Mouse (Mus musculus): Measurements from ENCODE around the gene Map3k6. TPM values are rescaled to one million over a fixed set of nuclear protein-coding genes. Genes with fewer than 3 reads are reported as not detected.

Gene Map3k6
- polyA plus RNA-seq, 2 experiments, result 1.5 to 2.4 TPM

DNA sequence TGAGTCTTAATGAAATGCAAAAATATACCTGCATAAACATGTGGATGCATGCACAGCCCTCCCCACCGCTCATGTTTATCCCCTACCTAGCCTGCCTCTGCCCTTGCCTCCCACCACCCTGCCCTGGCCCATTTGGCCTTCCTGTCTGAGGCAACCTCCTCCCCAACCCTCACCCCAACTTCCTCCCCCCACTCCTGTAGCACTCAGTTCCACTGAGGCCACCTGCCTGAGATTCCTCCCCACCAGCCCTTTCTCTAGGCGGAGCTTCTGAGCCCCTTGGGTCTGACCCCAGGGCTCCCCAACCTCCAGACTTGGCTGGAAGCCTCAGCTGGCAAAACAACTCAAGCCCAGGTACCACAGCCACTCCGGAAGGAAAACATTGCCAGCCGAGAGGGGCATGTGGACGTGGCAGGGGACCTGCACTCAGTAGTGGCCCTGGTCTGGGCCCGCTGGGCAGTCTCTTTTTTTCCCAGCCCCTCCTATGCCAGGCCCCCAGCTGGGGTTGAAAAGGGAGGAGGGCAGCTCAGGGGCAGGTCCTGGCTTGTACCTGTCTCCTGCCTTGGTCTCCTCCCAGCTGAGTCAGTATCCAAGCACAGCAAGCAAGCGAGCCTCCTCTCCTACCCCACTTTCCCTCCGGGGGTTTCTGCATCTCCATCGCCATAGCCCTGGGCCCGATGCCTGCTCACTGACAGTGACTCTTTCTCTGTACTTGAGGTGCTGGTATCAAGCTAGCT lies 21.2 kb downstream of the Map3k6 start:
- TF ChIP-seq CTCF (IDR thresholded peaks at IDR 0.05; ENCODE audit: low read depth) (no peak), EP300 (IDR thresholded peaks at IDR 0.05; ENCODE audit: low read depth) (no peak)
- WGBS (ENCODE audit: insufficient replicate concordance), result 47% methylated on average over 10 of the region's 10 CpGs
- no peak for DNase-seq (ENCODE audit: low read depth in 3 of 3, low spot score in 3 of 3)
- H3K27ac ChIP-seq, result no peak overlapping the region
- ATAC-seq (ENCODE audit: insufficient read depth), result no peak
- H3K4me3 ChIP-seq (ENCODE audit: insufficient read depth in 1 of 2, low read depth in 2 of 2, low read length in 2 of 2), result no peak overlapping the region
- peaks cover 3% of the 10 kb centered on the region for H3K27me3 ChIP-seq (ENCODE audit: control insufficient read depth, insufficient read depth, low read length)
- no peaks in the 10 kb centered on the region; a peak in 1 of 4 replicates for H3K4me1 ChIP-seq (replicated peaks; ENCODE audit: control insufficient read depth in 2 of 2, insufficient read depth in 2 of 2, low read length in 1 of 2)
- H3K9ac ChIP-seq (replicated peaks), result no peak overlapping the region
- no peaks in the 10 kb centered on the region for H3K9me3 ChIP-seq (ENCODE audit: control insufficient read depth, low read length)
- H3K36me3 ChIP-seq (replicated peaks; ENCODE audit: control insufficient read depth, insufficient read depth, low read depth), result peaks cover 9% of the 10 kb centered on the region
- no peak overlapping the region for H3K4me2 ChIP-seq (ENCODE audit: low read depth)

DNA sequence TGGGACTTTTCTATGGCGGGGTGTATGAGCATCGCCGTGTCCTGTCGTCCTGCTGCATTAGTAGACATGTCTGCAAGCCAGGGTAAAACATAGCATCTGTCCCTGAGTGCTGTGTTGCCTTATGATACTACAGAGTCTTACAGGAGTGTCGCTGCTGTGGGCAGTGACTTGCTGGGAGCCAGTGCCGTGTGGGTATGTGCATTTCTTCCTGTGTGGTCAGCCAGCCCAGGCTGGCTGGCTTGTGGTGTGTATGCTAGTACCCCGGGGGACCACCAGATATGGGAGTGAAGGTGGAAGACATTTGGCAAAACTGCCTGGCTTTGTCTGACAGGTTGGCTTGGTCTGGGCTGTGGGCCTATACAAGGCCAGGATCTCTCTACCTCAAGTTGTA lies 21.8 kb downstream of the Map3k6 start:
- Histone ChIP-seq H3K4me2 (ENCODE audit: low read depth) (no peak overlapping the region), H3K4me1 (replicated peaks; ENCODE audit: control insufficient read depth in 2 of 2, insufficient read depth in 2 of 2, low read length in 1 of 2) (no peaks in the 10 kb centered on the region; a peak in 1 of 4 replicates), H3K4me3 (ENCODE audit: insufficient read depth in 1 of 2, low read depth in 2 of 2, low read length in 2 of 2) (no peak overlapping the region), H3K9ac (replicated peaks) (no peak overlapping the region), H3K27ac (no peak overlapping the region), H3K36me3 (replicated peaks; ENCODE audit: control insufficient read depth, insufficient read depth, low read depth) (peaks cover 14% of the 10 kb centered on the region), H3K9me3 (ENCODE audit: control insufficient read depth, low read length) (no peaks in the 10 kb centered on the region), H3K27me3 (ENCODE audit: control insufficient read depth, insufficient read depth, low read length) (no peaks in the 10 kb centered on the region; the same call in 1 of the 2 replicates)
- TF ChIP-seq EP300 (IDR thresholded peaks at IDR 0.05; ENCODE audit: low read depth) (no peak), CTCF (IDR thresholded peaks at IDR 0.05; ENCODE audit: low read depth) (no peak)
- no peak for DNase-seq (ENCODE audit: low read depth in 3 of 3, low spot score in 3 of 3)
- ATAC-seq (ENCODE audit: insufficient read depth), result no peak
- 45% methylated on average over 7 of the region's 7 CpGs for WGBS (ENCODE audit: insufficient replicate concordance)

DNA sequence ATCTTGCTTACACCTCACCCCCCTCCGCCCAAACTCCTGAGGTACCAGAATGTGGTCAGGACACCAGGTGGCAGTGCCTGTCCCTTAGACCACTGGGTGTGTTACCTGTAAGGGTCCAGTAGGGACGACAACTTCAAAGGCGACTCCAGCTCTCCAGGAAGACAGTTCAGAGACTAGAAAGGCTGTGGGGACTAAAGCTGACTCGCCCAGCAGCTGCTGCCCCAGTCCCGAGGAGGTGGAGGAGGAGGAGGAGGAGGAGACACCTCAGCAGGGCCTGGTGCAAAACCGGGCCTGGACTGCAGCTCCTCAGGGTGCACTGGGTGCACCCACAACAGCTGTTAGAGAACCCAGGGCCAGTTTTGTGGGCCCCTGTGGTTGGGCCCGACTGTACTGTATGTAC lies 22.3 kb downstream of the Map3k6 start, which contains the start of gene Sytl1:
Gene Sytl1, minus strand, starts transcription at position 232 of the 400 bp plus-strand sequence.
- Histone ChIP-seq H3K4me3 (ENCODE audit: insufficient read depth in 1 of 2, low read depth in 2 of 2, low read length in 2 of 2) (no peak within 1 kb of the TSS), H3K9me3 (ENCODE audit: control insufficient read depth, low read length) (no peaks in the 10 kb centered on the region), H3K27ac (no peak within 1 kb of the TSS), H3K9ac (replicated peaks) (no peak within 1 kb of the TSS), H3K4me2 (ENCODE audit: low read depth) (no peak within 1 kb of the TSS), H3K36me3 (replicated peaks; ENCODE audit: control insufficient read depth, insufficient read depth, low read depth) (peaks cover 19% of the 10 kb centered on the region), H3K4me1 (replicated peaks; ENCODE audit: control insufficient read depth in 2 of 2, insufficient read depth in 2 of 2, low read length in 1 of 2) (no peaks in the 10 kb centered on the region; a peak in 1 of 4 replicates), H3K27me3 (ENCODE audit: control insufficient read depth, insufficient read depth, low read length) (no peaks in the 10 kb centered on the region)
- ATAC-seq (ENCODE audit: insufficient read depth) (0 out of 2 replicates have a peak, but pooled peaks have one; percentile 27), DNase-seq (ENCODE audit: low read depth in 3 of 3, low spot score in 3 of 3) (no peak)
- TF ChIP-seq EP300 (IDR thresholded peaks at IDR 0.05; ENCODE audit: low read depth), result no peak
- TF ChIP-seq CTCF (IDR thresholded peaks at IDR 0.05; ENCODE audit: low read depth), result peak; percentile 32
- WGBS (ENCODE audit: insufficient replicate concordance), result 21% methylated on average over 7 of the region's 7 CpGs

DNA sequence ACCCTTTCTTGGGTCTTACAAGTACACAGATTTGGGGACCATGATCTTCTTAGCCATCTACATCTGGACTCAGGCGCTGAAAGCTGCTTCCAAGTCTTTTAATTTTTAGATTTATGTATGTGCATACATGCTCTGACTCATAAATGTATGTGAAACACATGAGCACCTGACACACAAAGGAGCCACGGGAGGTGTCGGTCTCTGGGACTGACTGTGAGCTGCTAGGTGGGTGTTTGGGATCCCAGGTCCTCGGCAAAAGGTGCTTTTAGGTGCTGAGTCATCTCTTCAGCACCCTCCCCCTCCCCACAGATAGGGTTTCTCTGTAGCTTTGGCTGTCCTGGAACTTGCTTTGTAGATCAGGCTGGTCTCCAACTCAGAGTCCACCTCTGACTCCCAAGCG lies 23.1 kb downstream of the Map3k6 start:
- WGBS (ENCODE audit: insufficient replicate concordance), result 66% methylated on average over 5 of the region's 5 CpGs
- no peak for DNase-seq (ENCODE audit: low read depth in 3 of 3, low spot score in 3 of 3)
- no peak overlapping the region for H3K27ac ChIP-seq

DNA sequence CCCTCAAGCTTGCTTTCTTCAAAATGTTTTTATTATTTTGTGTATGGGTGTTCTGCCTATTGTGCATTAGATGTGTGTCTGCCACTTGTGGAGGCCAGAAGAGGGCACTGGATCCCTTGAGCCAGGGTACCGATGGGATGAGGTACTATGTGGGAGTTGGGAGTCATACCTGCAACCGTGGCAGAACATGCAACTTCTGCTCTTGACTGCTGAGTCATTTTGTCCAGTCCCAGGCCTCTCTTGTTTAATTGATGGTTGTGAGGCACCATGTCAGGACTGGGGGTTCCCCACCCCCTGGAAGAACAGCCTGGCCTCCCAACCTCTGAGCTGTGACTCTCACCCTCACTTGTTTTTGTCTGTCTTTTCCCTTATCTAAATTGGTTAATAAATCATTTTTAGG lies 23.9 kb downstream of the Map3k6 start:
- Histone ChIP-seq H3K36me3 (replicated peaks; ENCODE audit: control insufficient read depth, insufficient read depth, low read depth) (peaks cover 34% of the 10 kb centered on the region), H3K9me3 (ENCODE audit: control insufficient read depth, low read length) (no peaks in the 10 kb centered on the region), H3K4me3 (ENCODE audit: insufficient read depth in 1 of 2, low read depth in 2 of 2, low read length in 2 of 2) (no peak overlapping the region), H3K27me3 (ENCODE audit: control insufficient read depth, insufficient read depth, low read length) (no peaks in the 10 kb centered on the region), H3K4me1 (replicated peaks; ENCODE audit: control insufficient read depth in 2 of 2, insufficient read depth in 2 of 2, low read length in 1 of 2) (no peaks in the 10 kb centered on the region; a peak in 1 of 4 replicates), H3K4me2 (ENCODE audit: low read depth) (no peak overlapping the region), H3K9ac (replicated peaks) (no peak overlapping the region), H3K27ac (no peak overlapping the region)
- TF ChIP-seq EP300 (IDR thresholded peaks at IDR 0.05; ENCODE audit: low read depth), result no peak
- TF ChIP-seq CTCF (IDR thresholded peaks at IDR 0.05; ENCODE audit: low read depth), result 0 out of 2 replicates have a peak, but pooled peaks have one; percentile 2
- 74% methylated on average over 2 of the region's 2 CpGs for whole genome bisulfite sequencing (ENCODE audit: insufficient replicate concordance)
- no peak for ATAC-seq (ENCODE audit: insufficient read depth)
- no peak for DNase-seq (ENCODE audit: low read depth in 3 of 3, low spot score in 3 of 3)

More for the DNA sequence above, 23.1 kb downstream of the Map3k6 start:
- H3K9me3 ChIP-seq (ENCODE audit: control insufficient read depth, low read length), result no peaks in the 10 kb centered on the region
- H3K27me3 ChIP-seq (ENCODE audit: control insufficient read depth, insufficient read depth, low read length), result no peaks in the 10 kb centered on the region
- ATAC-seq (ENCODE audit: insufficient read depth), result no peak
- no peak overlapping the region for H3K9ac ChIP-seq (replicated peaks)
- TF ChIP-seq EP300 (IDR thresholded peaks at IDR 0.05; ENCODE audit: low read depth), result no peak
- no peak for TF ChIP-seq CTCF (IDR thresholded peaks at IDR 0.05; ENCODE audit: low read depth)
- no peak overlapping the region for H3K4me2 ChIP-seq (ENCODE audit: low read depth)
- peaks cover 27% of the 10 kb centered on the region for H3K36me3 ChIP-seq (replicated peaks; ENCODE audit: control insufficient read depth, insufficient read depth, low read depth)
- no peak overlapping the region for H3K4me3 ChIP-seq (ENCODE audit: insufficient read depth in 1 of 2, low read depth in 2 of 2, low read length in 2 of 2)
- no peaks in the 10 kb centered on the region; a peak in 1 of 4 replicates for H3K4me1 ChIP-seq (replicated peaks; ENCODE audit: control insufficient read depth in 2 of 2, insufficient read depth in 2 of 2, low read length in 1 of 2)
